Mouse (Mus musculus) small intestine, adult 2 months (tissue): Measurements from ENCODE around the gene Ap4b1.

ENCODE experiments used
- CTCF ChIP-seq: fragments of 200-500 bp; IDR thresholded peaks from 2 replicates; pipeline ENCODE4 v1.5.1; 2012; ENCODE audit warnings: low read depth, mild to moderate bottlenecking, control low read depth, inconsistent platforms, low read length, moderate library complexity, mixed read lengths; ENCODE audit not compliant: insufficient replicate concordance, insufficient read length; ENCODE audit errors: extremely low read depth
- POLR2A ChIP-seq: fragments of 200-500 bp; IDR thresholded peaks from 2 replicates; pipeline ENCODE4 v1.6.1; 2012; ENCODE audit warnings: low read depth, mild to moderate bottlenecking, control low read depth, inconsistent platforms, low read length, moderate library complexity

DNA sequence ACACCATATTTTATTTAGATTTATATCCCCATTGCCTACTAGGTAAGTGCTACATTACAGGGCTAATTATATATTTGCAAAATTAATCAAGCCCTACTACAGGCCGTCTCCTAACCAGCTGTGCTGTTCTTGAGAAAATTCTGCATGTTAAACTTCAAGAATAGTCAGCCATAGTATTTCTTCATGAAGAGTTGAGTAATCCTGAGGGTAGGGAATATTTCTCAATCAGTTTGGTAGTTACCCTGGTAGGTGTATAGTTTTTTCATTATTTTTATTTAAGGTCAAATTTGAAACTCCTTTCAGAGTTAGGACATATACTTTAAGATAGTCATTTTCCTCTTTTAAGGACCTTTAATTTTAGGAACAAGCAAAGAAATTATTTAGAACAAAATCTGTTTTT is 3.6 kb upstream of the Ap4b1 start:
- no peak for TF ChIP-seq CTCF
- TF ChIP-seq POLR2A = no peak
